Mouse (Mus musculus) intestine, postnatal 0 days (tissue): ENCODE data around the gene Hpd. TPM values are rescaled to one million over a fixed set of nuclear protein-coding genes. Genes with fewer than 3 reads are reported as not detected.

ENCODE experiments used
- ATAC-seq: fragments of 200-750 bp; cut with Nextera tagmentation; 2 replicates; pipeline ENCODE4 v1.8.0; 2017; ENCODE audit warnings: mild to moderate bottlenecking, moderate TSS enrichment, moderate library complexity
- H3K27ac ChIP-seq: fragments of 300-500 bp; sonication (generic); 2 replicates; pipeline ENCODE4 v1.5.1; 2014; ENCODE audit warnings: mild to moderate bottlenecking, low read depth, low read length, moderate library complexity
- H3K27me3 ChIP-seq: fragments of 300-500 bp; sonication (generic); replicated peaks from 2 replicates; pipeline ENCODE4 v1.6.1; 2014; ENCODE audit warnings: low read length, mixed read lengths; ENCODE audit not compliant: control insufficient read depth, insufficient read depth
- H3K36me3 ChIP-seq: fragments of 300-500 bp; sonication (generic); 2 replicates; pipeline ENCODE4 v1.6.1; 2014; ENCODE audit warnings: mild to moderate bottlenecking, moderate library complexity; ENCODE audit not compliant: control insufficient read depth, insufficient read depth
- H3K4me1 ChIP-seq: fragments of 300-500 bp; sonication (generic); replicated peaks from 2 replicates; pipeline ENCODE4 v1.6.1; 2014; ENCODE audit warnings: antibody characterized with exemption, low read length, mixed read lengths; ENCODE audit not compliant: control insufficient read depth, insufficient read depth
- H3K4me2 ChIP-seq: fragments of 300-500 bp; sonication (generic); replicated peaks from 2 replicates; pipeline ENCODE4 v1.6.1; 2014; ENCODE audit warnings: low read depth, mild to moderate bottlenecking, moderate library complexity
- H3K4me3 ChIP-seq: fragments of 300-500 bp; sonication (generic); 2 replicates; pipeline ENCODE4 v1.5.1; 2014; ENCODE audit warnings: low read depth, low read length
- H3K9ac ChIP-seq: fragments of 300-500 bp; sonication (generic); 2 replicates; pipeline ENCODE4 v1.6.1; 2014; ENCODE audit warnings: mild to moderate bottlenecking, low read depth, low read length
- H3K9me3 ChIP-seq: fragments of 300-500 bp; sonication (generic); 2 replicates; pipeline ENCODE4 v1.6.1; 2016; ENCODE audit warnings: mixed run types; ENCODE audit not compliant: control insufficient read depth
- CTCF ChIP-seq: sonication (generic); IDR thresholded peaks from 2 replicates; pipeline ENCODE4 v1.5.1; 2016; ENCODE audit warnings: low read depth, mild to moderate bottlenecking, control low read depth, antibody characterized with exemption, moderate library complexity
- WGBS: fragments of 180-500 bp; shearing (Covaris S2); extraction: QIAGEN DNeasy Blood & Tissue Kit; methylation state at CpG from one replicate; pipeline ENCODE4 v1.1.7; 2014; 5-methylcytosine and 5-hydroxymethylcytosine counted together
- polyA plus RNA-seq: library from polyadenylated mRNA; unstranded; fragments of >200 nt; fragmentation: Nextera tagmentation; extraction: Ambion mirVana; gene quantifications from 2 replicates; pipeline ENCODE4 v1.2.1, GENCODE M21; 2015

Gene Hpd
- polyA plus RNA-seq, 1 experiment from 2014 or later = 4.7 TPM

- H3K9me3 ChIP-seq = no peaks in the 10 kb centered on the region
- no peaks in the 10 kb centered on the region for H3K27me3 ChIP-seq
- peak overlapping the region; percentile 96 for H3K27ac ChIP-seq
- WGBS = under 1% methylated on average over 36 of the region's 38 CpGs
- peak overlapping the region; percentile 86 for H3K4me3 ChIP-seq
- H3K36me3 ChIP-seq = peaks cover 4% of the 10 kb centered on the region
- H3K4me2 ChIP-seq = peak overlapping the region; percentile 98
- H3K4me1 ChIP-seq = 0 out of 2 replicates have a peak, but pooled peaks cover 7% of the 10 kb centered on the region
- peak overlapping the region; percentile 99 for H3K9ac ChIP-seq
- no peak for ATAC-seq
- TF ChIP-seq CTCF = no peak
Measured at GRCm38 (mm10) chr5:123141555-123142160, 40.9 kb downstream of the Hpd start.

GRCm38 (mm10) chr5:123140694-123141554 lies 41.6 kb downstream of the Hpd start:
- ATAC-seq = peak; percentile 32
- TF ChIP-seq CTCF = peak; percentile 29
- peak overlapping the region; percentile 98 for H3K4me2 ChIP-seq
- H3K27ac ChIP-seq = peak overlapping the region; percentile 96
- no peaks in the 10 kb centered on the region for H3K9me3 ChIP-seq
- H3K27me3 ChIP-seq = no peaks in the 10 kb centered on the region
- no peaks in the 10 kb centered on the region for H3K36me3 ChIP-seq
- peak overlapping the region; percentile 99 for H3K9ac ChIP-seq
- peak overlapping the region; percentile 86 for H3K4me3 ChIP-seq
- H3K4me1 ChIP-seq = 0 out of 2 replicates have a peak, but pooled peaks cover 9% of the 10 kb centered on the region
- WGBS = under 1% methylated on average over 31 of the region's 31 CpGs

GRCm38 (mm10) chr5:123139722-123140627 lies 42.6 kb downstream of the Hpd start:
- peak overlapping the region; percentile 86 for H3K4me3 ChIP-seq
- no peaks in the 10 kb centered on the region for H3K27me3 ChIP-seq
- peak overlapping the region; percentile 99 for H3K9ac ChIP-seq
- H3K36me3 ChIP-seq = no peaks in the 10 kb centered on the region
- WGBS = under 1% methylated on average over 28 of the region's 28 CpGs
- H3K27ac ChIP-seq = peak overlapping the region; percentile 100
- H3K4me2 ChIP-seq = peak overlapping the region; percentile 98
- no peaks in the 10 kb centered on the region for H3K9me3 ChIP-seq
- H3K4me1 ChIP-seq = 0 out of 2 replicates have a peak, but pooled peaks cover 12% of the 10 kb centered on the region
- TF ChIP-seq CTCF = no peak
- ATAC-seq = no peak

DNA sequence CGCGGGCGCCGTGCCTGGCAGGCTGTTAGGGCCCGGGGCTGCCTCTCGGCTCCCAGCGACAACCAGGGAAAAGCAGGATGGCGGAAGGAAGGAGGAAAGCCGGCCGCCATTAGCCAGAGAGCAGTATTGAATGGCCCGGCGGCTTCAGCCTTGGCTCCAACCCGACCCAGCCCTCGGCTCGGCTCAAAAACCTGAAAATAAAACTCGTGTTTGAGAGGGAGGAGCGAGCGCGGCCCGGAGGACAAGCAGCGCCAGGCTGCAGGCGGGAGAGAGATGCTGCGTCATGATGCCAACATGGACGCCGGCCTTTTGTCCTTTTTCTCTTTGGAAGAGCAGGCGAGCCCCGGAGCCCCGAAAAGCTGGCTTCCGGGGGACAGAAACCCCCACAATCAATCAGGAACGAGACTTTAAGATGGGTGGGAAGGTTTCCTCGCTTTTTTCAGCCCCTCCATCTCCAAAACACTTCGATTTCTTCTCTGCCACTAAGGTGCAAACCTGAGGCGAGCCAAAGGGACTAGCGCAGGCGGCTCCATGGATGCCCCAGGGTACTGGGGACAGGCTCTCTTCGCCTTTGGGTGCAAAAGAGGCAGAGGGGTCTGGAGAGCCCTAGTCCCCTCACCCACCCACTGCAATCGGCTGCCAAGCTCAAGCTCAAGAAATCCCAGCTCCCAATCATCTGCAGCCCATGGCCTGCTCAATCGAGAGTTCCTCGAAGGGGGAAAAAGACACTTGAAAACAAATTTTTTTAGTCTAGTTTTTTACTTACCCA lies 43.4 kb downstream of the Hpd start:
- Histone ChIP-seq H3K27ac (peak overlapping the region; percentile 100), H3K4me2 (peak overlapping the region; percentile 98), H3K9me3 (no peaks in the 10 kb centered on the region), H3K4me3 (peak overlapping the region; percentile 86), H3K27me3 (no peaks in the 10 kb centered on the region), H3K36me3 (no peaks in the 10 kb centered on the region), H3K4me1 (peaks cover 12% of the 10 kb centered on the region; the same call in 1 of the 2 replicates), H3K9ac (peak overlapping the region; percentile 99)
- TF ChIP-seq CTCF = no peak
- ATAC-seq = no peak
- under 1% methylated on average over 39 of the region's 39 CpGs for WGBS

DNA sequence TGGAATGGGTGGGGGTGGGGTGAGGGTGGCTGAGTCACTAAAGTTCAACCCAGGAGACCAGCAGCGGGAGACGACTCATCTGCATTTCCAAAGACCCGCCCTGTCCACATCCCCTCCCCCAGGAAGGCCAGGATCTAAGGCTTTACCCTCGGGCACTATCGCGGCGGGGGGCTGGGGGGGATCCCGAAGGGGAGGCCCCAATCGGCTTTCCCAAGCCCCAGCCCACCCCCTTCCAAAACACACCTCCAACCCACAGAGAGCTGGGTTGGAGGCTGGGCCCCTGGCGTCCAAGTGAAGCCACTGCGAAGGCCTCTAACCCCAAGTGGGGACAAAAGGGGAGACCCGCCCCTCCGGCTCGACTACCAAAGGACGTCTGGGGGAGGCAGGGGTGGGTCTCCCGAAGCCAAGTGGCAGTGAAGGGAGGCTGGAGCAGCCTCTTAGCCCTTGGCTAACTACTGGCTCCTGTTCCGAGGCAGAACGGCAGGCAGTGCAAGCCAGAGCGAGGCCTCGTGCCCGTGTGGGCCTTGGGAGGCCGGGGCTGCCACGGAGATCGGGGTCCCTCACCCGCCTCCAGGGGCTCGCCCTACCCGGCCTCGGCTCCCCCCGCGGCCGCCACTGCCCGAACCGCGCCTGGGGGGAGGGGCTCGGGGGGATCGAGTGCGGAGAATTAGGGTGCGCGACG lies 44.2 kb downstream of the Hpd start:
- Histone ChIP-seq H3K9me3 (no peaks in the 10 kb centered on the region), H3K4me1 (peaks cover 12% of the 10 kb centered on the region; the same call in 1 of the 2 replicates), H3K9ac (peak overlapping the region; percentile 99), H3K4me3 (peak overlapping the region; percentile 86), H3K4me2 (peak overlapping the region; percentile 98), H3K27me3 (no peaks in the 10 kb centered on the region), H3K36me3 (no peaks in the 10 kb centered on the region; the same call in 1 of the 2 replicates), H3K27ac (peak overlapping the region; percentile 100)
- peak; percentile 15 for ATAC-seq
- WGBS = 0% methylated on average over 39 of the region's 40 CpGs
- TF ChIP-seq CTCF = peak; percentile 43
